Mouse (Mus musculus) lung, postnatal 0 days (tissue): Measurements from ENCODE around the gene M1ap. TPM values are rescaled to one million over a fixed set of nuclear protein-coding genes. Genes with fewer than 3 reads are reported as not detected.

ENCODE experiments used
- ATAC-seq: fragments of 200-750 bp; cut with Nextera tagmentation; 2 replicates; pipeline ENCODE4 v1.8.0; 2017; ENCODE audit warnings: moderate library complexity
- DNase-seq: peaks from one replicate; pipeline ENCODE4 v3.0.0-alpha.2; 2016; ENCODE audit warnings: low spot score
- H3K27ac ChIP-seq: fragments of 300-500 bp; sonication (generic); 2 replicates; pipeline ENCODE4 v1.5.1; 2014; ENCODE audit warnings: antibody characterized with exemption, mild to moderate bottlenecking, low read length, mixed read lengths
- H3K27me3 ChIP-seq: fragments of 300-500 bp; sonication (generic); replicated peaks from 2 replicates; pipeline ENCODE4 v1.6.1; 2014; ENCODE audit warnings: low read length, mixed read lengths; ENCODE audit not compliant: insufficient read depth
- H3K36me3 ChIP-seq: fragments of 300-500 bp; sonication (generic); 2 replicates; pipeline ENCODE4 v1.6.1; 2014; ENCODE audit warnings: low read length, mixed read lengths; ENCODE audit not compliant: insufficient read depth
- H3K4me1 ChIP-seq: fragments of 300-500 bp; sonication (generic); 2 replicates; pipeline ENCODE4 v1.6.1; 2014; ENCODE audit warnings: antibody characterized with exemption, low read depth, low read length, mixed read lengths; ENCODE audit not compliant: insufficient read depth
- H3K4me2 ChIP-seq: fragments of 300-500 bp; sonication (generic); replicated peaks from 2 replicates; pipeline ENCODE4 v1.6.1; 2014; ENCODE audit warnings: low read depth, mild to moderate bottlenecking, low read length, moderate library complexity, mixed read lengths
- H3K4me3 ChIP-seq: fragments of 300-500 bp; sonication (generic); 2 replicates; pipeline ENCODE4 v1.5.1; 2014; ENCODE audit warnings: low read depth, low read length
- H3K9ac ChIP-seq: fragments of 300-500 bp; sonication (generic); replicated peaks from 2 replicates; pipeline ENCODE4 v1.6.1; 2014; ENCODE audit warnings: low read depth, mild to moderate bottlenecking
- H3K9me3 ChIP-seq: fragments of 300-500 bp; sonication (generic); 2 replicates; pipeline ENCODE4 v1.6.1; 2016; ENCODE audit warnings: low read length, mixed read lengths
- CTCF ChIP-seq: IDR thresholded peaks from 2 replicates; pipeline ENCODE4 v1.5.1; 2016; ENCODE audit warnings: antibody characterized with exemption, mild to moderate bottlenecking
- EP300 ChIP-seq: IDR thresholded peaks from 2 replicates; pipeline ENCODE4 v1.6.1; 2016; ENCODE audit warnings: antibody characterized with exemption, mild to moderate bottlenecking, control low read depth
- WGBS: fragments of 180-500 bp; shearing (Covaris S2); extraction: QIAGEN DNeasy Blood & Tissue Kit; methylation state at CpG from one replicate; pipeline ENCODE4 v1.1.7; 2014; 5-methylcytosine and 5-hydroxymethylcytosine counted together
- polyA plus RNA-seq: library from polyadenylated mRNA; unstranded; fragments of >200 nt; fragmentation: Nextera tagmentation; extraction: Ambion mirVana; gene quantifications from 2 replicates; pipeline ENCODE4 v1.2.1, GENCODE M21; 2015

Gene M1ap
- polyA plus RNA-seq, 1 experiment from 2014 or later = 1.8 TPM

- TF ChIP-seq EP300 = no peak
- no peak for TF ChIP-seq CTCF
- H3K27me3 ChIP-seq = no peaks in the 10 kb centered on the region
- no peaks in the 10 kb centered on the region for H3K4me1 ChIP-seq
- H3K4me2 ChIP-seq = no peak overlapping the region
- H3K4me3 ChIP-seq = no peak overlapping the region
- no peaks in the 10 kb centered on the region for H3K9me3 ChIP-seq
- H3K9ac ChIP-seq = no peak overlapping the region
- DNase-seq (peak; percentile 62), ATAC-seq (peak; percentile 80)
- 0 out of 2 replicates have a peak overlapping the region, but pooled peaks have one; percentile 44 for H3K27ac ChIP-seq
- WGBS = 20% methylated on average over 3 of the region's 3 CpGs
- no peaks in the 10 kb centered on the region for H3K36me3 ChIP-seq
Observed at GRCm38 (mm10) chr6:83017190-83017589, 70.5 kb downstream of the M1ap start.

DNA sequence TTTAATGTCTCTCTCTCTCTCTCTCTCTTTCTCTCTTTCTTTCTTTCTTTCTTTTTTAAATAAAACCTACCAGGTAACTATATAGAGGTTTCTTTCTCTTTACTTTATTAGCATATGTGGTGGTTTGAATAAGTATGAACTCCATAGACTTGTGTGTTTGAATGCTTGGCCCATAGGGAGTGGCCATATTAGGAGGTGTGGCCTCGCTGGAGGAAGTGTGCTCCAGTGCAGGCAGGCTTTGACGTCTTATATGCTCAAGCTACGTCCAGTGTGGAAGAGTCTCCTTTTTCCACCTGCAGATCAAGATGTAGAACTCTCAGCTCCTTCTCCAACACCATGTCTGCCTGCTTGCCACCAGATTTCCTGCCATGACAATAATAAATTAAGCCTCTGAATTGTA is 72.3 kb downstream of the M1ap start:
- Histone ChIP-seq H3K27ac (no peak overlapping the region), H3K4me1 (no peaks in the 10 kb centered on the region), H3K4me2 (no peak overlapping the region), H3K36me3 (no peaks in the 10 kb centered on the region), H3K4me3 (no peak overlapping the region), H3K27me3 (no peaks in the 10 kb centered on the region), H3K9me3 (no peaks in the 10 kb centered on the region), H3K9ac (no peak overlapping the region)
- ATAC-seq (no peak), DNase-seq (no peak)
- no peak for TF ChIP-seq EP300
- no peak for TF ChIP-seq CTCF
- 51% methylated on average over 3 of the region's 3 CpGs for WGBS

GRCm38 (mm10) chr6:83020121-83020520 is 73.4 kb downstream of the M1ap start:
- no peak overlapping the region for H3K27ac ChIP-seq
- H3K27me3 ChIP-seq = no peaks in the 10 kb centered on the region
- no peak overlapping the region for H3K4me3 ChIP-seq
- H3K9me3 ChIP-seq = no peaks in the 10 kb centered on the region
- H3K4me2 ChIP-seq = no peak overlapping the region
- 82% methylated on average over 6 of the region's 6 CpGs for WGBS
- DNase-seq (no peak), ATAC-seq (no peak)
- H3K36me3 ChIP-seq = no peaks in the 10 kb centered on the region
- H3K9ac ChIP-seq = no peak overlapping the region
- H3K4me1 ChIP-seq = no peaks in the 10 kb centered on the region
- TF ChIP-seq CTCF (no peak), EP300 (no peak)

DNA sequence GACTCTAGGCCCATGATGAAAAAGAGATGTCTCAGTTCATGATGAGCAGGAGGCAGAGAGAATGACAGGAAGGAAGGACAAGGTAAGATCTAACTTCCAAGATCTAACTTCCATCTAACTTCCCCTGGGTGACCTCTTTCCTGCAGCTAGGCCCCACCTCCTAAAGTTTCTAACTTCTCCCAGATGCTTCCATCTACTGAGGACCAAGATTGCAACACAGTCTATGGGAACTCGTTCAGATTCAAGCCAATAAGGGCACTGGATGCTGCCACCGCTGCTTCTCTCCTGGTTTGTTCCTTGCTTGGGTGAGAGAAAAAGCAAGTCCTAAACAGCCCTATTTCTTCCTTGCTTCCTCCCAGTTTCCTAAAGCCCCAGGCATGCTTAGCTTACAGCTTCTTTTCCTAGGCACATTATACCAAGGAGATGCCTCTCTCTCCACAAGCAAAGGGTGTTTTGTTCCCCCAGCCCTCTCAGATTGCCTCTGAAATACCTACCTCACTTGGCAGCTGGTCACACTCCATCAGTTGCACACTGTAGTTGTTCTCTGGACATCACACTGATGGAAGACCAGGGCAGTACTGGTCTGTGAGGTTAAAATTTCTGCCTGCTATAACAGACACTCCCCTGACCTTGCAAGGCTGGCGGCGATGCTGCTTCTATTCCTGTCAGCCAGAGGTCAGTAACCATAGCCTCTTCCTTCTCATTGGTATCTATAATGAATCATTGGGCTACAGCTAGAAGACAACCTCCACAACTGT is 74.3 kb downstream of the M1ap start:
- Histone ChIP-seq H3K4me3 (no peak overlapping the region), H3K4me1 (no peaks in the 10 kb centered on the region), H3K9ac (no peak overlapping the region), H3K27me3 (no peaks in the 10 kb centered on the region), H3K27ac (no peak overlapping the region), H3K36me3 (no peaks in the 10 kb centered on the region), H3K9me3 (no peaks in the 10 kb centered on the region), H3K4me2 (no peak overlapping the region)
- WGBS = 71% methylated on average over 4 of the region's 4 CpGs
- DNase-seq (no peak), ATAC-seq (no peak)
- TF ChIP-seq CTCF = no peak

DNA sequence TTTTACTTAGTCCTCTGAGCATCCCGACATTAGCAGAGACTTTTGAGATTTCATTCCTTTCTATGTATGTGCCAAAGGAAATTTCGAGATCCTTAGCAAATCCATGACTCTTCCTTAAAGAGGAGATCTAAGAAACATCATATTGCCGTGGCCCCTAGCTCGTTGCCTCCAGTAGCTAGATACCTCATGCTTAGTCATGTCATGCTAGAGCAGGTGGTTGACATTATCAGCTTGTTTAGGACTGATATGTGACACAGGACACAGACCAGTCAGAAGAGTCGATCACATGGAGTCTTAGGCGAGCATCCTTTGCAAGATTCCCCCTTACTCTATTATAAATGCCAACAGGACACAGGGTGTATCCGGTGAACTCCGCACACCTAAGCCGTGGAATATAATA is 76.3 kb downstream of the M1ap start:
- Histone ChIP-seq H3K4me1 (no peaks in the 10 kb centered on the region), H3K4me3 (no peak overlapping the region), H3K27ac (no peak overlapping the region), H3K27me3 (no peaks in the 10 kb centered on the region), H3K36me3 (no peaks in the 10 kb centered on the region), H3K9me3 (no peaks in the 10 kb centered on the region), H3K4me2 (no peak overlapping the region), H3K9ac (no peak overlapping the region)
- no peak for DNase-seq
- TF ChIP-seq CTCF (no peak), EP300 (no peak)
- 84% methylated on average over 9 of the region's 9 CpGs for WGBS
- ATAC-seq = no peak

DNA sequence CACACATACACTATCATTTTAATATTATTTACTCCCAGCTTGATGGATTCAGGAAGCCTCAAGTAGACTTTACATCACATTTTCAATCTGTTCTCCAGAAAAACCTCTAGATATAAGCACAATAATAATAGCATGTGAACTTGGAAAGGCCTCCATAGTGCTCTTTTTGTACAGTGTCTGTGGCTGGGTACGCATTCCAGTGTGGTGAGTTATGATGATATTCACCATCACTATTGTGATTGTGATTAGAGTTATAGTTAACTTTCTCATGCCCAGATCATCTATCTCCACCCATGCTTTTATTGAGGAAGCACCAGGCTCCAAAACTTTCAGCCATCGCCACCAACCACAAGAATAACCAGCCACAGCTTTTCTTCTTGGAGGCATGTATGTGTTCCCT is 77.1 kb downstream of the M1ap start:
- Histone ChIP-seq H3K4me2 (no peak overlapping the region), H3K27ac (no peak overlapping the region), H3K4me3 (no peak overlapping the region), H3K9me3 (no peaks in the 10 kb centered on the region), H3K27me3 (no peaks in the 10 kb centered on the region), H3K4me1 (no peaks in the 10 kb centered on the region), H3K36me3 (no peaks in the 10 kb centered on the region), H3K9ac (no peak overlapping the region)
- no peak for TF ChIP-seq EP300
- no peak for TF ChIP-seq CTCF
- no peak for DNase-seq
- WGBS = 86% methylated on average over 2 of the region's 2 CpGs
- no peak for ATAC-seq
